Mouse (Mus musculus): ENCODE results near the gene Dnase1l3. TPM values are rescaled to one million over a fixed set of nuclear protein-coding genes. Genes with fewer than 3 reads are reported as not detected.
A peak's percentile ranks its signal among the peaks of the same experiment; 100 is the strongest.
"Not testable (repeated sequence)": the region's sequence is repeated elsewhere in the genome, so short reads cannot be mapped to it uniquely, and the experiment has no call there.

The Dnase1l3 gene
- polyA plus RNA-seq, 1 experiment = 0.52 TPM

GRCm38 (mm10) chr14:8015756-8016155, 21.4 kb upstream of the Dnase1l3 start:
- DNase-seq (ENCODE audit: low spot score) = no peak

DNA sequence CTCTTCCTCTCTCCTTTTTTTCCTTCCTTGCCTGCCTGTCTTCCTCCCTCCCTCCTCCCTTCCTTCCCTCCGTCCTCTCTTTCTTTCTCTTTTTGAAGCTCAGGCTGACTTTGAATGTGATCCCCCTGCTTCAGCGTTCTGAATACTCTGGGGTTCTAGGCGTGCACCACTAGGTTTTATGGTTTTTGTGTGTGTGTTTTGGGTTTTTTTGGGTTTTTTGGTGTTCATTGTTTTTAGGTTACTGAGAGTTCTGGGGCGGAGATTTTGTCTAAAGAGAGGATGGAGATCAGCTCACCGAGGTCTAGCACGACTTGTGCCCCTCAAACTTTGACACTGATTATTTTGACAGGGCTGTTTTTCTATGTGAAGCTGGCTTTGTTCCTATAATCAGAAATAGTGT, 17.6 kb upstream of the Dnase1l3 start:
- no peak for DNase-seq (ENCODE audit: low spot score)

- no peak for DNase-seq (ENCODE audit: low spot score)
Measured at GRCm38 (mm10) chr14:8011297-8011696, 16.9 kb upstream of the Dnase1l3 start.

- no peak for DNase-seq (ENCODE audit: low spot score)
Measured at GRCm38 (mm10) chr14:8007923-8008322, 13.6 kb upstream of the Dnase1l3 start.

DNA sequence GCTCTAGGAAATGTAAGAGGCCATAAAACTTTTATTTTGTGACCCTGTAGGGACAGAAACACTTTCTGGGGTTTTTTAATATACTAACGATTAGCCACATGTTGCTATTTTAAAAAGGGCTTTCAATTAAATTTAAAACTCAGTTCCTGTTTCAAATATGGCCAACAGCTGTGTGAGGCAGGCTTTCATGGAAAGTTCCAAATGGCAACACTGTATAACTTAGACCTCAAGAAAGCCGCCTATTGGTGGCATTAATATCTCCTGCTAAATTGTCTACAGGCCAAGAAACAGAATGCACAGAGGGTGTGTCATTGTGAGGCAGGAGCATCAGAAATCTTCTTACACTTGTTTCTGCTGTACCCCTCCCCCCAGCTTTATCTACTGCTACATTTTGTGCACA, 13.1 kb upstream of the Dnase1l3 start:
- DNase-seq (ENCODE audit: low spot score) = no peak

- DNase-seq (ENCODE audit: low spot score) = no peak
Measured at GRCm38 (mm10) chr14:8007084-8007483, 12.7 kb upstream of the Dnase1l3 start.

- not testable (repeated sequence) for DNase-seq (ENCODE audit: low spot score)
Measured at GRCm38 (mm10) chr14:8006061-8006460, 11.7 kb upstream of the Dnase1l3 start.

DNA sequence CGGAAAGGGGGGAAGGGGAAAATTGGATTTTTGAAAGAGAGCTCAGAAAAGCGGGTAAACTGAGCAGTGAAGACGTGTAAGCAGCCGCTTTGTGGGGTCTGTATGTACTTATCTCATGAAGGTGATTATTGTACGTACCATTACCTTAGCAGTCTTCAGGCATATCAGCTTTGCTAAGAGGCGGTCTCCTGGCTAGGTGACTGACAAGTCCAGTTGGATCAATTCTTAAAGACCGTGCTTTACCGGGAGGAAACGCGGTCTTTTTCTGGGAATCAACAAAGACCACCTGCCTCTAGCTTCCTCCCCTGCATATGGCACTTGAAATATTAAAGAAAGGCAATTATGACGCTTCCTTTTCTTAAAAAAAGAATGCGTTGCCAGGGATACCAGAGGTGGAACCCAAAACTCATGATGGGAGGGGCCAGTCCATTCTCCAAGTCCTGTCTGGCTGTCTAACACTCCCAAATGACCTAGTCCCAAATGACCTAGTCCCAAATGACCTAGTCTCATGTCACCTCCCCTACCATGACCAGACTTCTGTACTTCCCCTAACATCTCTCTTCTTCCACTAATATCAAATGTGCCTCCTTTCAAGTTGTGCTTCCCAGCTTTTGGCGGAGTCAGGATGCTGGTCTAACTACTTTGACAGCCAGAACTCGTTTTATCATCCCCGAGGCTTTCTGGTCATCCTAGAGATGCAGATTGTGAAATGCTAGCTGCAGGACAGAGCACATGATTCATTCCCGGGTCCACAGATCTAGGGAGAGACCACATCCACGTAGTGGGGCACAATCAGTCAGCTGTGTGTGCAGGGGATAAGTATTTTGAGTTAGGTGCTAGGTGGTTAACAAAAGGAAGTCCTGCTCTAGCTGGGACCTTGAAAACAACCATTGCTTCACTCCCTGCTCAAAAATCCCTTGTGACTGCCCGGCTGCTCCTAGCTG, 9.6 kb upstream of the Dnase1l3 start:
- no peak for DNase-seq (ENCODE audit: low spot score)

GRCm38 (mm10) chr14:8003093-8003670, 8.8 kb upstream of the Dnase1l3 start:
- DNase-seq (ENCODE audit: low spot score) = peak; percentile 37

GRCm38 (mm10) chr14:8002432-8003092, 8.2 kb upstream of the Dnase1l3 start, which contains the start of gene Abhd6:
Gene Abhd6 (plus strand): TSS chr14:8002902.
- peak; percentile 80 for DNase-seq (ENCODE audit: low spot score)

- DNase-seq (ENCODE audit: low spot score) = no peak
Measured at GRCm38 (mm10) chr14:8000831-8001685, 6.7 kb upstream of the Dnase1l3 start.

DNA sequence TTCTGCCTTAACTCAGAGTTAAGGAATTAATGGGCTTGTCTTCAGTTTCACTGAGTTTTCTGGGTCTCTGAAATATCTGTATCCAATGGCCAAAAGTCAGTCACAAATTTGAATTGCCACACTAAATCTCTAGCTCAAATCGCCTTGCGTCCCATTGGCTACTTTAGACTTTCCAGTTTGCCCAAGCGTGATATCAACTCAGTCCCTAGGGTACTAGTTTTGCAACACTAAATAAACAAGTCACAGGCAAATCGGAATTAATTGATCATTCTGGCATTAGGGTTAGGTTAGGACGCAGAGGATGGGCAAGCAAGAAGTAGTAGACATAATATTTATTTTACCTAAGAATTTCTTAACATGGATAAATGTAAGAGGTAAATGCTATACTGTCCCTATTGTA, 5.9 kb upstream of the Dnase1l3 start:
- DNase-seq (ENCODE audit: low spot score) = no peak

DNA sequence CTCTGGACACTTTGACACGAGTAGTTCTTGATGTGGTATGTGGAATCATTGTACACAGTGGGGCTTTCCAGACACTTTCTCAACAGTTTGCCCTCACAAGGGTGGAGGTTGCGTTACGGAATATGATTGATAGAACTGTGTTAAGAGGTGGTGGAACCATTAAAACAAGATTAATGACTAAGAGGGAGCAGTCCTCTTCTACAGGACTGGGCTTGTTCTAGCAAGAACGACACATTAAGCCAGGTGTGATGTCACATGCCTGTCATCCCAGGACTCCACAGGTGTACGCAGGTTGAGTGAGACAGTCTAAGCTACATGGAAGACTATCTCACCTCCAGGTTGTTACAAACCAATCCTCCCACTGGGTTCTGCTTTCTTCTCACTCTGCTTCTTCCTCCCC, 5.1 kb upstream of the Dnase1l3 start:
- DNase-seq (ENCODE audit: low spot score) = no peak

GRCm38 (mm10) chr14:7999030-7999429, 4.7 kb upstream of the Dnase1l3 start:
- no peak for DNase-seq (ENCODE audit: low spot score)

DNA sequence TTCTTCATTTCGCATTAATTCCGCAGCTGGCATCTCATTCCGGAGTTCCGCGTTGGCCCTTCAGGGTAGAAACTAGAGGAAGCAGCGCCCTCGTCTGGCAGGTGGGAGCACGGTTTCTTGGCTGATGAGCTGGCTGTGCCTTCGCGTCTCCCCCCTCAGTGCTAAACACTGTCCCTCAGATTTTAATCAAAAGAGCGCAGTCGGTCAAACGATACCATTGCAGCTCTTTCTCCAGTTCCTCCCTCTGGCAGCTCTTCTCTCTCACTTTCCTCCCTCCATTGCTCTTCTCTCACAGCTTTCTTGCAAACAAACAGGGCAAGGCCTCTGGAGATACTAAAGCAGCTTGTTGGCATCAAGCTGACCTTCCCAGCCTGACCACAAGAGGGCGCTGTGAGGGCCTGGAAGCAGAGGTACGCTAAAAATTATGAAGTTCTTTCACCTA, 2.9 kb upstream of the Dnase1l3 start:
- DNase-seq (ENCODE audit: low spot score) = peak; percentile 85

GRCm38 (mm10) chr14:7992158-7992557, 2.2 kb downstream of the Dnase1l3 start:
- no peak for DNase-seq (ENCODE audit: low spot score)

DNA sequence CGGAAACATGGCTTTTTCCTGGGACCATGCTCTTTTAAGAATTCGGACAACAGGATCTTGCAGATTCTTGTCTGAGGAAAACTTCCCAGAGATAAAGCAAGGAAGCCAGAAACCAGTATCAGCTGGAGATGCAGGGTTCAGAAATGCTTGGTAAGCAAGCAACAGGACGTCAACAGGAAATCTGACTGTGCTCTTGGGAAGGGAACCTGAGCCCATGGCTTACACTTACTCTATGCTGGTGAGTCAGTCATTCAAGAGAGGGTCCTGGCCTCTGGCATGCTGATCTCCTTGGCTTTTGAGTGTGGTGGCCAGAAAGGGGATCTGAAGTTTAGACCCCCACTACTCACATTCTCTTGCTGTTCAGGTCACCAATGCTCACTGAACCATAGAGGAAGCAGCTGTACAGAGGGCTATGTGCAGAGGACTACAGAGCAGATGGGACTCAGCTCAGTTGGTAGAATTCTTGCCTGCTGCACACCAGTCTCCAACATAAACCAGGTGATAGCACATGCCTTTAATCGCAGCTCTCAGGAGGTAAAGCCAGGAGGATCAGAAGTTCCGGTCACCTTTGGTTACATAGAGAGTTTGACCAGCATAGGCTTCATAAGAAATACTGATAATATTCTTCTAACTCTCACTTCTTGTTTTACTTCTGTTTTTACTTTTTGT, 3.1 kb downstream of the Dnase1l3 start:
- no peak for DNase-seq (ENCODE audit: low spot score)

DNA sequence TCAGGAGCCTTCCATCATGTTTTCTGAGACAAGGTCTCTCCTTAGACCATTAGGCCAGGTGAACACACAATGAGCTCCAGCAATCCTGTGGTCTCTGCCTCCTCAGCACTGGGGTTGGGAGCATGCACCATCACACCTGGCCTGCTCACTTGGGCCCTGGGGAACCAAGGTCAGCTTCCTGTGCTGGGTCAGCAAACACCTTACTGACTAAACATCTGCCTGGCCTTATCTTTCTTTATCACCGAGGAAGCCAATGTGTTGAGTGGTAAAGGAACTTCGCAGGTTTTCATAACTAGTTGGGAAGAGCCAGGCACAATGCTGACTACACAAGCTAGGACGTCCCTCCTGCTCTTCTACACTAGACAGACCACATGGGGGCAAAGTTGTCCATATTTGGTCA, 4.4 kb downstream of the Dnase1l3 start:
- no peak for DNase-seq (ENCODE audit: low spot score)

- no peak for DNase-seq (ENCODE audit: low spot score)
Measured at GRCm38 (mm10) chr14:7989371-7989770, 5.0 kb downstream of the Dnase1l3 start.

DNA sequence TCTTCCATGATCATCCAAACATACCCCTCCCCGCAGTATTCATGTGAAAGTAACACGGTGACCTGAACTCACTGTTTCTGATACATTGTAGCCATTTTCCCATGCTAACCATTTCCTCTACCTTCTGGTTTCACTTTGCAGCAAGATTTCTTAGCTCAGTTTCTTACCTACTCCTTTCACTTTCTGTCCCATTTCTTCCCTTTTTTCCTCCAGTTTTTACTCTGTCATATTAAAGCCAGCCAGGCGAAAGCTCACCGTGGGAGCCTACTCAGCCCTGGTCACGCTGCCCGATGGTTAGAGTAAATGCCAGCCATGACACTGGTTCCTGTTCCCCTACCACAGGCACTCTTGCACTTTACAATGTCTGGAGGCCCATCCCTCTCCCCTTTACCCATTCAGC, 7.5 kb downstream of the Dnase1l3 start:
- no peak for DNase-seq (ENCODE audit: low spot score)

DNA sequence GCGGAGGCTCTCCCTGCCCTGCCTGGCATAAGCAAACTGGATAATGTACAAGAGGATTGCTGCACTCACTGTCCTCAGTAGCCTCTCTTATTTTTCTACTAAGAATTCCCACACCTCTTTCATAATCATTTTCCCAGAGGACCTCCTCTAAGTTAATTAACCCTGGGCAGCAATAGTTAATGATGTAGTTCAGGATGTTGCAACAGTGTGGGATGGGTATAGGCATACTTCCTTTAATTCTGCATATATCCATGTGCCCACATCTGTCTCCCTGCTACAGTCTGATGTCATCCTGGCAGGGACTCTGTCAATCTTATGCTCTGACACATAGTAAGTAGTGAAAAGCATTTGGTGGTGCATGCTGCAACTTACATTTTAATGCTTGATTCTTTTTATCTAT, 13.1 kb downstream of the Dnase1l3 start:
- no peak for DNase-seq (ENCODE audit: low spot score)
